Mouse (Mus musculus) small intestine, adult 2 months (tissue): Measurements from ENCODE around the gene Cdip1.

Source experiments
- CTCF ChIP-seq: fragments of 200-500 bp; IDR thresholded peaks from 2 replicates; pipeline ENCODE4 v1.5.1; 2012; ENCODE audit warnings: low read depth, mild to moderate bottlenecking, control low read depth, inconsistent platforms, low read length, moderate library complexity, mixed read lengths; ENCODE audit not compliant: insufficient replicate concordance, insufficient read length; ENCODE audit errors: extremely low read depth
- POLR2A ChIP-seq: fragments of 200-500 bp; IDR thresholded peaks from 2 replicates; pipeline ENCODE4 v1.6.1; 2012; ENCODE audit warnings: low read depth, mild to moderate bottlenecking, control low read depth, inconsistent platforms, low read length, moderate library complexity

- no peak for TF ChIP-seq CTCF
- TF ChIP-seq POLR2A = no peak
These were observed 11.2 kb downstream of the Cdip1 start for GRCm38 (mm10) chr16:4778940-4779339.
